Mouse (Mus musculus) embryonic facial prominence, embryonic 13.5 days (tissue): ENCODE measurements around the gene Ptprk. TPM values are rescaled to one million over a fixed set of nuclear protein-coding genes. Genes with fewer than 3 reads are reported as not detected.

ENCODE experiments used
- ATAC-seq: fragments of 200-750 bp; cut with Nextera tagmentation; 2 replicates; pipeline ENCODE4 v1.8.0; 2017; ENCODE audit warnings: low read depth; ENCODE audit not compliant: insufficient number of reproducible peaks, insufficient read depth, low FRiP score, low TSS enrichment
- H3K27ac ChIP-seq: fragments of 300-500 bp; sonication (generic); 2 replicates; pipeline ENCODE4 v1.5.1; 2015; ENCODE audit warnings: moderate library complexity, mild to moderate bottlenecking, inconsistent platforms
- H3K27me3 ChIP-seq: fragments of 300-500 bp; sonication (generic); 2 replicates; pipeline ENCODE4 v1.6.1; 2015; ENCODE audit warnings: mild to moderate bottlenecking, inconsistent platforms
- H3K36me3 ChIP-seq: fragments of 300-500 bp; sonication (generic); 2 replicates; pipeline ENCODE4 v1.6.1; 2015; ENCODE audit warnings: mild to moderate bottlenecking, inconsistent platforms
- H3K4me1 ChIP-seq: fragments of 300-500 bp; sonication (generic); 2 replicates; pipeline ENCODE4 v1.6.1; 2015; ENCODE audit warnings: inconsistent platforms
- H3K4me2 ChIP-seq: fragments of 300-500 bp; sonication (generic); 2 replicates; pipeline ENCODE4 v1.6.1; 2015; ENCODE audit warnings: moderate library complexity, mild to moderate bottlenecking, inconsistent platforms
- H3K4me3 ChIP-seq: fragments of 300-500 bp; sonication (generic); 2 replicates; pipeline ENCODE4 v1.5.1; 2015; ENCODE audit warnings: mild to moderate bottlenecking, inconsistent platforms
- H3K9ac ChIP-seq: fragments of 300-500 bp; sonication (generic); 2 replicates; pipeline ENCODE4 v1.6.1; 2015; ENCODE audit warnings: mild to moderate bottlenecking, inconsistent platforms
- H3K9me3 ChIP-seq: fragments of 300-500 bp; sonication (generic); 2 replicates; pipeline ENCODE4 v1.6.1; 2016; ENCODE audit warnings: inconsistent platforms
- WGBS: fragments of 180-500 bp; shearing (Covaris S2); methylation state at CpG from one replicate; pipeline ENCODE4 v1.1.7; 2015; ENCODE audit warnings: mixed read lengths; 5-methylcytosine and 5-hydroxymethylcytosine counted together
- polyA plus RNA-seq: library from polyadenylated mRNA; unstranded; fragments of >200 nt; fragmentation: Nextera tagmentation; extraction: Ambion mirVana; gene quantifications from 2 replicates; pipeline ENCODE4 v1.2.1, GENCODE M21; 2015

Ptprk gene
- polyA plus RNA-seq, 1 experiment from 2014 or later: 32.3 TPM

DNA sequence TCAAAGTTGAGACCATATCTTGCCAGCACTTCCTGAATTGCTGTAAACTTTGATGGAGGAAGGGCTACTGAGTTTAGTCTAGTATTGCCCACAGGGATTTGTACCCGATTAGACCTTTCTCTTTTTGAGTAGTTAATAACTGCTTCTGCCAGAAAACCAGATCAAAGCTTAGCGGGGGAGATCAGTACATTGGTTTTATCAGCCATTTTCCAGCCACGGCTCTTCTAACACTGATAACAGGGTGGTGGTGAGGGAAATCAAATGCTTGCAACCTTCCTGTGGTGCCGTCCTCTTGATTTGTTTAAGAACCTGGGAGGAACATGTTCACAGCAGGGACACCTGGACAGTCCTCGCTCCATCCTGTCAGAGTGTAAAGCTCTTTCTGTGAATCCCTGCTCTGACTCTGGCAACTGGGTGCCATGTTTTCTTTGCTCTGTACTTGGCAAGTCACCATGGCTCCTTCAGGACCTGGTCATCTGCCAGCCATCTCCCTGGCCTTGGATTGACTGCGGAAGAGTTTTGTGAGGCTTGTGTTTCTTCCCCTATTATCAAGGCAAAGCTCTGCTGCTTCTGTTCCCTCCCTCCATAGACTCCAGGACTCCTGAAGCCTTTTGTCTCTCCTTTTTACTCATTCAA is 231.9 kb downstream of the Ptprk start:
- Histone ChIP-seq H3K4me3 (no peak overlapping the region), H3K9me3 (no peaks in the 10 kb centered on the region), H3K27me3 (no peaks in the 10 kb centered on the region), H3K9ac (no peak overlapping the region), H3K4me2 (no peak overlapping the region), H3K36me3 (no peaks in the 10 kb centered on the region), H3K4me1 (no peaks in the 10 kb centered on the region), H3K27ac (no peak overlapping the region)
- no peak for ATAC-seq
- WGBS: 55% methylated on average over 6 of the region's 6 CpGs

DNA sequence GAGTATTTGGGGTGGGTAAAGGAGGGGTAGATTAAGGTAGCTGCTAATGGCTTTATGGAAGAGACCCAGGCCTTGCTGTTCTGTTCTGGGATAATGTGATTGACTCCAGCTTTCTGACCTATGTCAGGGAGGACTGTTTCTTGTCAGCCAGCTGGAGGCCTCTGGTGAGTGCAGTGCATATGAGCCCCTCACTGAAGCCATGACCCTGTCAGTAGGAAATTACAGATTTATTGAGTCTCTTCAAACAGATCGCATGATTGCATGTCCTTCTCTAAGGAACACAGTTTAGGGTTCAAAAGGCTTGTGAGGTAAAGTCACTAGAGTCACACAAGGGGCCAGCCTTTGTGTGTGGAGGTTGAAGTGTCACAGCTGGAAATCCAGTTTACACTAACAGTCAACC is 236.7 kb downstream of the Ptprk start:
- Histone ChIP-seq H3K9ac (no peak overlapping the region), H3K27me3 (no peaks in the 10 kb centered on the region), H3K4me2 (no peak overlapping the region), H3K36me3 (no peaks in the 10 kb centered on the region), H3K4me1 (no peaks in the 10 kb centered on the region), H3K27ac (no peak overlapping the region), H3K9me3 (no peaks in the 10 kb centered on the region), H3K4me3 (no peak overlapping the region)
- 22% methylated on average over 1 of the region's 1 CpGs for WGBS
- ATAC-seq: no peak

DNA sequence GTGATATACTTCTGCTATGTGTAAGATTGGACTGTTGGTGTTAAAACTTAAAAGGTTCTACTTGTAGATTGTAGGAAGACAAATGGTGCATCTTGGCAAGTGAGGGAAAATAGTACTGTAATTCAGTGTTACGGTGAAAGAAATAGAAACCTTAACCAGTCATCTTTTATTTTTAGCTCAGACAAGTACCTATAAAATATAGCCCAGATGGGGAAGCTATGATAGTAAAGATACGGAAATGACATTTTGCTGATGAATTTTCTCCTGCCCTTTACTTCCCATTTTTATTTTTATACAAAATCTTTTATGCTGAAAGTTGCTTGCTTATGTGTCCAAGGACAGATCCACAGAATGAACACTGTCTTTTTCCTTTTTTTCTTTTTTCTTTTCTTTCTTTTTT is 248.4 kb downstream of the Ptprk start:
- Histone ChIP-seq H3K4me3 (no peak overlapping the region), H3K36me3 (no peaks in the 10 kb centered on the region), H3K9me3 (no peaks in the 10 kb centered on the region), H3K4me2 (no peak overlapping the region), H3K9ac (no peak overlapping the region), H3K4me1 (no peaks in the 10 kb centered on the region), H3K27ac (no peak overlapping the region), H3K27me3 (no peaks in the 10 kb centered on the region)
- no peak for ATAC-seq
- WGBS: 87% methylated on average over 2 of the region's 2 CpGs

DNA sequence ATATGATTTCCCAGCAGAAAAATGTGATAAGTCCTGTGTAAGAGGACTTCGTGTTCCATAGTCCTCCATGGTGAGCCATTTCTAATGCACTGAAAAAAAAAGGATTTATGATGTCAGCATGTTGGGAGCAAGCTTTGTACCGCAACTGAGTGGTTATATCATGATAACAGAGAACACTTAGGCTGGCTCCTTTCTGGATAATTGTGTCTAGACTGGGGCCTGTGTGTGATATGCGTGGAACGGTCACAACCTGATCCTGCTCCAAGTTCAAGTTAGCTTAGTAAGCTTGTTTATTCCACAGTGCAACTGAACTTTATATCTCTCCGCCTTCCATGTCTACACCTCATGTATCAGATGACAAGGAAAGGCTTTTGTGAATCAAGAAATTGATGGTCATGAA is 260.6 kb downstream of the Ptprk start:
- H3K4me1 ChIP-seq: no peaks in the 10 kb centered on the region
- 86% methylated on average over 5 of the region's 5 CpGs for WGBS

DNA sequence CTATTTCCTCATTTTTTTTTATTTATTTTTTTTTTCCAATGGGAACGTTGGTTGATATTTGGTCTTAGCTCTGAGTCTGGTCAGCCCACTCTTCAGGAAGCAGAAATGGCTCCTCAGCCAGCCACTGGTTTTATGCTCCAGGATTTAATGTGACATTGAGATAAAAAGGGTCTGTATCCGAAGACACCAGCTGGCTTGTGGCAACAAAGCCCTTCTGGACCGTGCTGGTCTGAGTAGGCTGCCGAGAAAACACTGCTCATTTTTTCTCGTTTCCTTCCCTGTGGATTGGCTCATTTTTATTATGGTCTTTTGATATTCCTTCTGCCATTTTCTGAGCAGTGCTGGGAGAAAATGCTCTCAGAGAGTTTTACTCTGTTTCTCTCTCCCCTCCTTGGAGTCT is 263.9 kb downstream of the Ptprk start:
- Histone ChIP-seq H3K27ac (no peak overlapping the region), H3K27me3 (no peaks in the 10 kb centered on the region), H3K9ac (no peak overlapping the region), H3K4me3 (no peak overlapping the region), H3K36me3 (no peaks in the 10 kb centered on the region), H3K4me2 (no peak overlapping the region), H3K9me3 (no peaks in the 10 kb centered on the region), H3K4me1 (no peaks in the 10 kb centered on the region)
- 66% methylated on average over 5 of the region's 5 CpGs for WGBS
- ATAC-seq: no peak

More for the DNA sequence above, 260.6 kb downstream of the Ptprk start:
- no peaks in the 10 kb centered on the region for H3K9me3 ChIP-seq
- no peak overlapping the region for H3K4me2 ChIP-seq
- H3K9ac ChIP-seq: no peak overlapping the region
- no peaks in the 10 kb centered on the region for H3K27me3 ChIP-seq
- no peaks in the 10 kb centered on the region for H3K36me3 ChIP-seq
- H3K27ac ChIP-seq: no peak overlapping the region
- no peak for ATAC-seq
- no peak overlapping the region for H3K4me3 ChIP-seq

DNA sequence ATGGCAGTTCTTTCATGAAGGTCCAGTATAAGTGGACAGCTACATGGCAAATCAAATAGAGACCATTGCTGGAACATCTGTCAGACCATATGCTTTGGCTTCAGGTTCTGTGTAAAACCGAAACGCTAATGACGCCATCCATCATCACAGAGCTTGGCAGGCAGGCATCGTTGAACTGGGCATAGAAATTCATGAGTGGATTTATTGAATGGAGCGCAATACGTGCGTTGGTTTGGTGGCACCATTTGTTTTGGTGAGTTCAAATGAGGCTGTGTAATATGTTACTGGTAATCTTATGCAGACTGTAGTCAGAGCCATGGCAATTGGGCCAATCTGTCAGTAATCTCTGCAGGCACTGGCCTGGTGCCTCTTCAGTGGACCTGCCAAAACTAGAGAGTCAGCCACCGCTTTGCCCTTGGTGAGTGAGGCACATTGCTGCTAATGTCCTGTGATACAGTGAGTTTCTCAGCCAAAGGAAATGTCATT is 270.6 kb downstream of the Ptprk start:
- Histone ChIP-seq H3K4me2 (no peak overlapping the region), H3K9me3 (no peaks in the 10 kb centered on the region), H3K4me3 (no peak overlapping the region), H3K27ac (no peak overlapping the region), H3K9ac (no peak overlapping the region), H3K4me1 (no peaks in the 10 kb centered on the region), H3K36me3 (no peaks in the 10 kb centered on the region), H3K27me3 (no peaks in the 10 kb centered on the region)
- ATAC-seq: no peak
- 92% methylated on average over 8 of the region's 8 CpGs for WGBS

DNA sequence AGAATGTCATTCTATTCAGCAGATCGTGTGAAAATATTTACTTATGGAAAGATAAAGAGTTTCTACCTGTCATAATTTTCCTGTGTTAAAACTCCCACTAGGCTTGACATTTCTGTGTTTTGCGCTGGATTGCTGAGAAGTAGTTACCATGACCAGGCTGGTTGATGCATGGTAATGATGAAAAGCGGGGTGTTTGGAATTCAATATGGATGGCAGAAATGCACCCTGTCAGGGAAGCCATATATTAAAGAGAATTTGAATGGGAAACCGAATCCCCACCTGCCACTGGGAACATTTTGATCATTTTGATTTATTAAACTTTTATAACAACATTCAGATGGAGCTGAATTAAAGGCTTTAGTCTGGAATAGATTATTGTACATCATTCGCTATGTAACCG is 290.7 kb downstream of the Ptprk start:
- no peaks in the 10 kb centered on the region for H3K27me3 ChIP-seq
- H3K36me3 ChIP-seq: no peaks in the 10 kb centered on the region
- 63% methylated on average over 6 of the region's 6 CpGs for WGBS
- ATAC-seq: no peak
- H3K4me1 ChIP-seq: peaks cover 5% of the 10 kb centered on the region; the same call in 1 of the 2 replicates
- H3K4me2 ChIP-seq: no peak overlapping the region
- H3K27ac ChIP-seq: no peak overlapping the region
- H3K9ac ChIP-seq: no peak overlapping the region
- no peaks in the 10 kb centered on the region for H3K9me3 ChIP-seq
- no peak overlapping the region for H3K4me3 ChIP-seq

DNA sequence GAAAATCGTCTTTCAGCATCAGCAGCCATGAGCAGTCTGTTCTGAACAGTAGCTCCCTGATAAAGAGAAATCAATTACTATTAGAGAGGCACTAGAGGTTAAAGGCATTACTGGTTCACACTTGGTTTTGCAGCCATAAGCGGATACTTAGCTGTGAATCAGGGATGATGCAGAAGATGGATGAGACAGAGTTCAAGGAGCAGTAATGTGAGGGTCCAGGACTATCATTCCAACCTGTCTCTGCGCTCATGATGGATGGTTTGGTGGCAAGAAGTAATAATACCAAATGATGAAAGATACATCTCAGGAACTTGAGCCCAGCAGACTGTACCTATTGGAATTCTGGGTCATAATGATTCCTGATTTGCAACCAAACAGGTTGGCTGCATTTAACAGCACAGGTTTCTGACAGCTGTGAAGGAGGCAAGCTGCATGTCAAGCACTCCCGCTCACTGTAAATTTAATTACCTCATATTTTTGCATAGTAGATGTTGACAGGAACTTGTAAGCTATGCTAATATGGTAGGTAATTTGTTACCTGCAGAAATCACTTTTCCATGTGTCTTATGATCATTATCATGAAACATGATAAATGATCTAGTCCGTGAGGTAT is 291.6 kb downstream of the Ptprk start:
- H3K9me3 ChIP-seq: no peaks in the 10 kb centered on the region
- H3K9ac ChIP-seq: no peak overlapping the region
- H3K27me3 ChIP-seq: no peaks in the 10 kb centered on the region
- no peak overlapping the region for H3K27ac ChIP-seq
- H3K36me3 ChIP-seq: no peaks in the 10 kb centered on the region
- peaks cover 5% of the 10 kb centered on the region; the same call in 1 of the 2 replicates for H3K4me1 ChIP-seq
- no peak for ATAC-seq
- no peak overlapping the region for H3K4me2 ChIP-seq
- no peak overlapping the region for H3K4me3 ChIP-seq
- 85% methylated on average over 5 of the region's 5 CpGs for WGBS

DNA sequence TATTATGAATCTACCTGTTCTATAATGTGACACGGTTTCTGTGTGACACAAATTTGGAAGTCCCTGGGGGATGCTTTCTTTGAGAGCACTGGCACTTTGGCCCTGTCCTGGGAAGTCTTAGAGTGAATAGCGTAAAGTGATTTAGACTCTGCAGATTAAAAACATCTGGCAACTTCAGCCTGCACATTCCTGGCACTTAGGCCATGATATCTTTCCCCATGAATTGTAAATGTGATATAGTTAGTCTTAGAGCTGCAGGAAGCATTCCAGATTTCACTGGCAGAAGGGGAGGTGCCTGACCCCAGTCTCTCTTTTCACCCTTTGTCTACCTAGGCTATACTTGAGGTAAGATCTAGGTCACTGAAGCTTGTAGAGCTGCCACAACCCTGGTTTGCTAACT is 295.2 kb downstream of the Ptprk start:
- 22% methylated on average over 2 of the region's 2 CpGs for WGBS
- Histone ChIP-seq H3K9ac (no peak overlapping the region), H3K27ac (peak overlapping the region; percentile 16; the same call in 1 of the 2 replicates), H3K9me3 (no peaks in the 10 kb centered on the region), H3K36me3 (no peaks in the 10 kb centered on the region), H3K4me1 (peaks cover 5% of the 10 kb centered on the region; the same call in 1 of the 2 replicates), H3K4me3 (no peak overlapping the region), H3K4me2 (no peak overlapping the region), H3K27me3 (no peaks in the 10 kb centered on the region)
- no peak for ATAC-seq

DNA sequence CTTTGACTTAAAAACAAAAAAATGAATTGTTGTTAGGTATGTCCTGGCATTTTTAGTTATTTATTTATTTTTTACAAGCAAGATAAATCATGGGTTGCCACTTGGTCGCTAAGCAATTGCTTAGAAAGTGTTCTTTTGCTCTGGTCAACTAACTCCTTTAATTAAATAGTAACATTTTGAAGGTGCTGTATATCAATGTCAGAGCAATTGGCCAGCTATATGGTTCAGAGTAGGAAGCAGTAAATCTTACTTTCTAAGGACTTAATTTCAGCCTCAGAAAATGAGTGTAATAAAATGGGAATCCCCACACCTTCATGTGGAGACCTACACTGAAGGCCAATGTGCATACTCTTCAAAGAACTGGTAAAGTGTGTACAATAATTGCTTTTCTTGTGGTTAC is 300.3 kb downstream of the Ptprk start:
- ATAC-seq: no peak
- 89% methylated on average over 1 of the region's 1 CpGs for WGBS
- Histone ChIP-seq H3K4me3 (no peak overlapping the region), H3K4me2 (no peak overlapping the region), H3K9me3 (no peaks in the 10 kb centered on the region), H3K27me3 (no peaks in the 10 kb centered on the region), H3K27ac (no peak overlapping the region), H3K36me3 (no peaks in the 10 kb centered on the region), H3K9ac (no peak overlapping the region), H3K4me1 (peaks cover 2% of the 10 kb centered on the region; the same call in 1 of the 2 replicates)

DNA sequence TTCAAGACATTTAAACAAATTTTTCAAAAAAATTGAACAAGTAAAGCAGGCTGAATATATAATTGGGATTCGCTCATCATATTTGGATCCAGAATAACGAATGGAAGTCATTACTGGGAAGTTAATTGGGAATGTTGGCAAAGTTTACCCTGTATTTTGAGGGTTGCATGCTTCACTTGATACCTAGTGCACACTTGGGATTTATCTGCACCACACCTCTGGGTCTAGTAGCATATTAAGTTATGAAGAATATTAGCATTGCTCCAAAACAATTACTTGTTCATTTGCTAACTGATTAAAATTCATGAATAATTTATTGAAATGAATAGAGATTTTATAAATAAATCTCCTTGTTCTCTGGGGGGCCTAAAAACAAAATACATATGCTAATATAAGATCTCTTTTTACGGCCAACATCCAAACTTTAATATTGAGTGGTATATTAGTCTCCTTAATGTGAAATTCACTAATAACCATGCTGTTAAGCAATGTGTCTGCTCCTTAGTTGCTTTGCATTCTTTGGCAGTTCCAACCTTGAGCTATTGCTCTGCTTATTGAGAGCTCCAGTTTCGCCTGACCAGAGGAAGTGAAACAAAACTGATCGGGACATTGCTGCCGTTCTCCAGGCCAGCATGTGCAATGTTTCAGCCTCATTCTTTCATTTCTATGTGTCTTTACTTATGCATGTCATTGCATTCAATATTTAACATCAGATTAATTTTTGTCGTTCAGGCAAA is 305.3 kb downstream of the Ptprk start:
- no peaks in the 10 kb centered on the region for H3K4me1 ChIP-seq
- H3K9me3 ChIP-seq: no peaks in the 10 kb centered on the region
- no peak overlapping the region for H3K4me2 ChIP-seq
- ATAC-seq: no peak
- H3K9ac ChIP-seq: no peak overlapping the region
- 0 out of 2 replicates have a peak, but pooled peaks cover 3% of the 10 kb centered on the region for H3K36me3 ChIP-seq
- no peaks in the 10 kb centered on the region for H3K27me3 ChIP-seq
- WGBS: 78% methylated on average over 7 of the region's 7 CpGs
- no peak overlapping the region for H3K27ac ChIP-seq
- H3K4me3 ChIP-seq: no peak overlapping the region
